Mouse (Mus musculus): ENCODE measurements around the gene Brox. TPM values are rescaled to one million over a fixed set of nuclear protein-coding genes. Genes with fewer than 3 reads are reported as not detected.

The Brox gene
- polyA plus RNA-seq, 1 experiment, result 51.8 TPM

GRCm38 (mm10) chr1:183297473-183297885, 410 bp upstream of the Brox start:
- H3K4me3 ChIP-seq (replicated peaks; ENCODE audit: insufficient read depth, low read depth, low read length), result peak overlapping the region; percentile 76
- TF ChIP-seq POLR2A (IDR thresholded peaks at IDR 0.05; ENCODE audit: borderline replicate concordance, insufficient read depth, low read length), result no peak
- no peak for TF ChIP-seq CTCF (IDR thresholded peaks at IDR 0.05; ENCODE audit: borderline replicate concordance, insufficient read depth, low read depth, low read length)
- WGBS, result under 1% methylated on average over 30 of the region's 30 CpGs
- no peaks in the 10 kb centered on the region for H3K4me1 ChIP-seq (ENCODE audit: control insufficient read depth, insufficient read depth, low read length)
- peak overlapping the region; percentile 11; the same call in 1 of the 2 replicates for H3K27ac ChIP-seq (ENCODE audit: insufficient read depth, low read length)
- no peaks in the 10 kb centered on the region for H3K27me3 ChIP-seq (ENCODE audit: control insufficient read depth, insufficient read depth, low read length)
- no peak for DNase-seq

DNA sequence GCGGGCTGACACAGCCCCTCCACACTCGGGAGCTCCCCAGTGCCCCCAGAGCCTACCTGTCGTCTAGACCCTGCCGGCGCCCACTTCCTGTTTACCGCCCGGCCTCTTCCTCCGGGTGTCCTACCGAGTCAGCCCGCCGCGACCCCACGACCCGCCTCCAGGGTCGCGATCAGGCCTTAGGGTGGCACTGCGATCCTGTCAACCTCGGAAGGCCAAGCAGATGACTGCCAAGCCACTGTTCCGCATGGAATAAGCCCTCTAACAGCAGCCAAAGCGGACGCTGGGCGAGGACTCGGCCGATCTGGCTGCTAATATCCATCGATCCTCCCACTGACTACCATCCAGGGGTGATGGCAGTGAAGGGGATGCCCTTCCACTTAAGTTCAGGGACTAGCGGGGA, 604 bp downstream of the Brox start, which contains the start of gene Aida:
Gene Aida, plus strand, starts transcription at position 126 of the 400 bp plus-strand sequence.
- peak in 1 of 2 experiments; percentile 45 for DNase-seq
- WGBS, result under 1% methylated on average over 26 of the region's 26 CpGs
- H3K4me3 ChIP-seq (replicated peaks; ENCODE audit: insufficient read depth, low read depth, low read length), result peak within 1 kb of the TSS; percentile 99
- no peaks in the 10 kb centered on the region for H3K27me3 ChIP-seq (ENCODE audit: control insufficient read depth, insufficient read depth, low read length)
- H3K4me1 ChIP-seq (ENCODE audit: control insufficient read depth, insufficient read depth, low read length), result no peaks in the 10 kb centered on the region
- no peak for TF ChIP-seq POLR2A (IDR thresholded peaks at IDR 0.05; ENCODE audit: borderline replicate concordance, insufficient read depth, low read length)
- TF ChIP-seq CTCF (IDR thresholded peaks at IDR 0.05; ENCODE audit: borderline replicate concordance, insufficient read depth, low read depth, low read length), result no peak
- peak within 1 kb of the TSS; percentile 96 for H3K27ac ChIP-seq (ENCODE audit: insufficient read depth, low read length)

GRCm38 (mm10) chr1:183289576-183289975, 7.5 kb downstream of the Brox start:
- WGBS, result 91% methylated on average over 4 of the region's 4 CpGs

GRCm38 (mm10) chr1:183288351-183288750, 8.7 kb downstream of the Brox start:
- H3K27ac ChIP-seq (ENCODE audit: insufficient read depth, low read length), result no peak overlapping the region
- H3K27me3 ChIP-seq (ENCODE audit: control insufficient read depth, insufficient read depth, low read length), result no peaks in the 10 kb centered on the region
- no peaks in the 10 kb centered on the region for H3K4me1 ChIP-seq (ENCODE audit: control insufficient read depth, insufficient read depth, low read length)
- TF ChIP-seq CTCF (IDR thresholded peaks at IDR 0.05; ENCODE audit: borderline replicate concordance, insufficient read depth, low read depth, low read length), result no peak
- TF ChIP-seq POLR2A (IDR thresholded peaks at IDR 0.05; ENCODE audit: borderline replicate concordance, insufficient read depth, low read length), result no peak
- WGBS, result 82% methylated on average over 3 of the region's 3 CpGs
- H3K4me3 ChIP-seq (replicated peaks; ENCODE audit: insufficient read depth, low read depth, low read length), result no peak overlapping the region
- DNase-seq, result no peak

More at GRCm38 (mm10) chr1:183289576-183289975, 7.5 kb downstream of the Brox start:
- TF ChIP-seq CTCF (IDR thresholded peaks at IDR 0.05; ENCODE audit: borderline replicate concordance, insufficient read depth, low read depth, low read length) (no peak), POLR2A (IDR thresholded peaks at IDR 0.05; ENCODE audit: borderline replicate concordance, insufficient read depth, low read length) (no peak)
- no peak for DNase-seq
- H3K27ac ChIP-seq (ENCODE audit: insufficient read depth, low read length), result no peak overlapping the region
- no peaks in the 10 kb centered on the region for H3K27me3 ChIP-seq (ENCODE audit: control insufficient read depth, insufficient read depth, low read length)
- no peak overlapping the region for H3K4me3 ChIP-seq (replicated peaks; ENCODE audit: insufficient read depth, low read depth, low read length)
- no peaks in the 10 kb centered on the region for H3K4me1 ChIP-seq (ENCODE audit: control insufficient read depth, insufficient read depth, low read length)

GRCm38 (mm10) chr1:183275763-183276162, 21.3 kb downstream of the Brox start:
- WGBS, result 81% methylated on average over 5 of the region's 5 CpGs

GRCm38 (mm10) chr1:183274385-183274784, 22.7 kb downstream of the Brox start:
- TF ChIP-seq POLR2A (IDR thresholded peaks at IDR 0.05; ENCODE audit: borderline replicate concordance, insufficient read depth, low read length) (no peak), CTCF (IDR thresholded peaks at IDR 0.05; ENCODE audit: borderline replicate concordance, insufficient read depth, low read depth, low read length) (no peak)
- Histone ChIP-seq H3K27me3 (ENCODE audit: control insufficient read depth, insufficient read depth, low read length) (no peaks in the 10 kb centered on the region), H3K4me3 (replicated peaks; ENCODE audit: insufficient read depth, low read depth, low read length) (no peak overlapping the region), H3K4me1 (ENCODE audit: control insufficient read depth, insufficient read depth, low read length) (no peaks in the 10 kb centered on the region), H3K27ac (ENCODE audit: insufficient read depth, low read length) (no peak overlapping the region)
- 74% methylated on average over 3 of the region's 3 CpGs for WGBS
- DNase-seq, result no peak

More at GRCm38 (mm10) chr1:183275763-183276162, 21.3 kb downstream of the Brox start:
- TF ChIP-seq CTCF (IDR thresholded peaks at IDR 0.05; ENCODE audit: borderline replicate concordance, insufficient read depth, low read depth, low read length), result no peak
- no peak for TF ChIP-seq POLR2A (IDR thresholded peaks at IDR 0.05; ENCODE audit: borderline replicate concordance, insufficient read depth, low read length)
- Histone ChIP-seq H3K4me1 (ENCODE audit: control insufficient read depth, insufficient read depth, low read length) (no peaks in the 10 kb centered on the region), H3K27me3 (ENCODE audit: control insufficient read depth, insufficient read depth, low read length) (no peaks in the 10 kb centered on the region), H3K4me3 (replicated peaks; ENCODE audit: insufficient read depth, low read depth, low read length) (no peak overlapping the region), H3K27ac (ENCODE audit: insufficient read depth, low read length) (no peak overlapping the region)
- no peak for DNase-seq

DNA sequence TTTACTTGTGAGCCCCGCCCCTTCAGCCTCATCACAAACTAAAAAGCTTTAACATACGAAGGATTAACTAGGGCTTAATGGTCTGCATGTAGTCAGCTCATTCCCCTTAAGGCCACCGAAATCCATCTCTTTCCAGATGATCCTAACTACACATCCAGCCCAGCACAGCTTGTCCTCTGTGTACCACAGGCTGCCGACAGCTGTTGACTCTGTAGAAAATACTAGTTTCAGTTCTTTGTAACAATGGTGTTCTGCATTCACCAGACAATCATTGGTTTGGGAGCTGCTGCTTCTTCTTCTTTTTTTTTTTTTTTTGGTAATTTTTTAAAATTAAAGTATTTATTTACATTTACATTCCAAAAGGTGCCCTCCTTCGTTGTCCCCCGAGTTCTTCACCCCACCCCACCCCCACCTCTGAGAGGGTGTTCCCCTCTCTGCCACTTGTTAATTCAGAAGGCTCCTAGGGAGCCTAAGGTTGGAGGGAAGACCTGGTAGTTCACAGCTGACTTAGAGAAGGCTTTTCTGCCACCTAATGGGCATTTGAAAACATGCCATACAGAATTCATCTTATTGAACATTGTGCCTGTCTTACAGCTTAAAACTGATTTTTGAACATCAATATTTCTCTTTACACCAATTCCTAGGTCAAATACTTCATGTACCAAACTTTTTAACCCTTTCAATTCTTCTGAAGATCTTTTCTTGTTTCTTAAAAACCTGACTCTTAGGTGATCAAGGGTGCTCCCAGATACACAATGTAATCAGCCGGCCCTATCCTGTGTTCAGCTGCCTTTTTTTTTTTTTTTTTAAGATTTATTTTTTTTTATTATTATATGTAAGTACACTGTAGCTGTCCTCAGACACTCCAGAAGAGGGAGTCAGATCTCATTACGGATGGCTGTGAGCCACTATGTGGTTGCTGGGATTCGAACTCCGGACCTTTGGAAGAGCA, 23.9 kb downstream of the Brox start:
- DNase-seq, result no peak
- no peaks in the 10 kb centered on the region for H3K27me3 ChIP-seq (ENCODE audit: control insufficient read depth, insufficient read depth, low read length)
- no peak overlapping the region for H3K27ac ChIP-seq (ENCODE audit: insufficient read depth, low read length)
- H3K4me1 ChIP-seq (ENCODE audit: control insufficient read depth, insufficient read depth, low read length), result no peaks in the 10 kb centered on the region
- H3K4me3 ChIP-seq (replicated peaks; ENCODE audit: insufficient read depth, low read depth, low read length), result no peak overlapping the region
- TF ChIP-seq POLR2A (IDR thresholded peaks at IDR 0.05; ENCODE audit: borderline replicate concordance, insufficient read depth, low read length) (no peak), CTCF (IDR thresholded peaks at IDR 0.05; ENCODE audit: borderline replicate concordance, insufficient read depth, low read depth, low read length) (peak; percentile 36; the same call in 1 of the 2 replicates)
- 63% methylated on average over 10 of the region's 10 CpGs for WGBS
